Mouse (Mus musculus): ENCODE data around the gene Osbpl8.

DNA sequence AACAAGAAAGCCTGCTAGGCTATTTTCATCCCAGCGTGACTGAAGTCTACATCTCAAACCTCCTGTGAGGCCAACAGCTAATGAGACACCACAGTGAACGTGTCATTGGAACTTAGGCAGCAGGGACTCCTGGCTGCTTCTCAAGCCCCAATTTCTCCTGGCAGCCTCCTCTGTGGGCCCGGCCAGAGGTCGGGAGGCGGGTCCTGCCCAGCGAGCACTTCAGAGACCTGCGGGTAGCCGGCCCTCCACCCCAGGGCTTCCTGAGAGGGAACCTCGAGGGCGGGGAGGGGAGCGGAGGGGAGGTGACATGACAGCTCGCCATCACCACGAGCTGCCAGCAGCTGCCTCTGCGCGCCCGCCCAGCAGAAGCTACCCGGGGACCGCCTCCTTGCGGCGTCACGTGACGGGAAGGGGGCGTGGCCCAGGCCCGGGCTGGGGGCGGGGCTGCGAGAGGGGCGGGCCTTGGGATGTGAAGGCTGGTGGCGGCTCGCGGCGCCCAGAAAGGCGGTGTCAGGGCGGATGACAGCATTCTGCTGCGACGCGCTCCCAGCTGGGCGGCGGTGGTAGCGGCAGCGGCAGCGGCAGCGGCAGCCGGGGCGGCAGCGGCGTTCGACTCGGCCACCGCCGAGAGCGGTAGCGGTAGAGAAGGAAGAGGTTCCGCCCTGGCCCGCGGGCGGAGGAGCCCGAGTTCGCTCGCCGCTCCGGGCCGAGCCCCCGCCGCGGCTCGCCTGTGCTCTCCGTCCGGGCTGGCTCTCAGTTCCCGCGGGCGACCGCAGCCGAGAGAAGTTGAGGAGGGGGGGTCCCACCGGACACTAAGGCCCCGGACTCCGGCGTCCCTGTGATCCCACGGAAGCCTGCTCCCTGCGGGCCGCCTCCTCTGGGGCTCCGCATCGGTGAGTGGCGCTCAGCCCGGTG lies at the start of gene Osbpl8:
- TF ChIP-seq CTCF (IDR thresholded peaks at IDR 0.05; ENCODE audit: low read depth, low read length) (no peak), EP300 (IDR thresholded peaks at IDR 0.05; ENCODE audit: insufficient read depth, low read depth, low read length) (no peak)
